Mouse (Mus musculus) G1E-ER4 (cell line): ENCODE measurements around the gene Stk17b. TPM values are rescaled to one million over a fixed set of nuclear protein-coding genes. Genes with fewer than 3 reads are reported as not detected.

ENCODE experiments used
- GATA1 ChIP-seq: IDR thresholded peaks from one replicate; pipeline ENCODE4 v1.8.0; 2012; ENCODE audit warnings: low read length, inconsistent platforms
- polyA plus RNA-seq: library from polyadenylated mRNA; stranded (reverse); fragments of >175 nt; gene quantifications from 2 replicates; pipeline ENCODE4 v1.2.3, GENCODE M21; 2012

The Stk17b gene
- polyA plus RNA-seq, 1 experiment: 7.1 TPM

GRCm38 (mm10) chr1:53751144-53751543, 33.9 kb downstream of the Stk17b start:
- TF ChIP-seq GATA1: no peak

- no peak for TF ChIP-seq GATA1
These were observed 36.5 kb downstream of the Stk17b start for GRCm38 (mm10) chr1:53748571-53748970.

DNA sequence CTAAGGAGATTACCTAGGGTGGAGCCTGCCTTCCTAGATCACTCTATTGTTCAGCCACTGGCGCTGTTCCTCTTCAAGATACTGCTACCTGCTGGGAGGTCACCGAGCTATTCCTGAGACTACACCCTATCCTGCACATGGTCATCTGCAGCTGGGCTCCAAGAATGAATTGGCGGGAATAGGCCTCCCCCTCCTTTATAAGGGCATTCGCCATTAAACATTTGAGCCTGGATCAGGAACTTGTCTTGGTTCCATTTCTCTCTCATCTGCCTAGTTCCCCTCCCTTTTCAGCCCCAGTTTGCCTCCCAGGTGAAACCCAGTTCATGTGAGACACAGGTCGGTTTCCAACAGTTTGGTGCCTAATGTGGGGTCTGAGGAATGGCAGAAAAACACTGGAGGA, 39.0 kb downstream of the Stk17b start:
- TF ChIP-seq GATA1: no peak

- no peak for TF ChIP-seq GATA1
These were observed 43.1 kb downstream of the Stk17b start for GRCm38 (mm10) chr1:53741742-53742458.

- TF ChIP-seq GATA1: no peak
These were observed 44.2 kb downstream of the Stk17b start for GRCm38 (mm10) chr1:53740777-53741336.

DNA sequence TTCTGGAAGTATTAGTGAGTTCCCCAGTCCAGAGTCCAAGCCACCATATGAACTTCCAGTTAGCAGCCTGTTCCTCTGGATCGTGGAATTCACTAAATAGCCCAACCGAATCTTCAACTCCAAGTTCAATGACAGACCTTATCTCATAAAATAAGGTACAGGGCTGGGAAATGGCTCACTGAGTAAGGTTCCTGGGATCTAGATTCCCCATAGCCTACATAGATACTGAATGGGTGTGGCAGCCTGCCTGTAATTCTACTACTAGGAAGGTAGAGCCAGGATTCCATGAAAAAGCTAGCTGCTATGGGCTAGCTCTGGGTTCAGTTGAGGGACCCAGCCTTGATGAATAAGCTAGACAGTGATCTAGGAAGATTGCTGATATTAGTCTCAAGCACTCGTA, 48.4 kb downstream of the Stk17b start:
- TF ChIP-seq GATA1: no peak

DNA sequence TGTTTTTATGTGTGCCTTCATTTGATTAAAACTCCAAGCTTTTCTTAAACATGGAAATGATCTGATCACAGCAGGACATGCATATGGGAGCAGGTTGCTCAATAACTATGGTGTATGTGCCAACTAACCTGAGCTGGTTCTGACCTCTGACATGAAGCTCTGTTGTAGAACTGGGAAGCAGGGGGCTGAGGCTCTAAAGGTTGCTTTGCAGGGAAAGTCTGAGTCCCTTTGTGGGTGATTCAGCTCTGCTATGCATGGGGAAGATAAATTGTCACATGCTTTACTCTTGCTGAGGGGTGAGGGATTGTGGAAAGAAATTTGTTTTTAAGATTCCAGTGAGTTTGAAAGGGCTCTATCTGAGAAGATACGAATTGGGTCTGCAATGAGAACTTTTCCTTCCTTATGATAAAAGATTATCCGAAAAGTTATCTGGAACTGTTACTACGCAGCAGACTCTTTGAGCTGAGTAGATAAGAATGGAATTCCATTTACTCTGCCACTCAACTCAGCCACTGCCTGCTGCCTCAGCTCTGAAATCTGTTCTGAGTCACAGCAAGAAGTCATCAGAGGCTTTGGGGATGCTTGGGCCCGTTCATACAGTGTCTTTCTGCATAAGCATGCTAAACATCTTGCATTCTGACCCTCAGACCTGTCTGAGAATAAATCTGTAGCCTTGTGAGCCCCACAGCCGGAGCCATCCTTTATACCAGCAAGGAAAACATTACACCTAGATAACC, 56.4 kb downstream of the Stk17b start:
- peak; percentile 64 for TF ChIP-seq GATA1

- TF ChIP-seq GATA1: no peak
These were observed 58.1 kb downstream of the Stk17b start for GRCm38 (mm10) chr1:53726883-53727282.

DNA sequence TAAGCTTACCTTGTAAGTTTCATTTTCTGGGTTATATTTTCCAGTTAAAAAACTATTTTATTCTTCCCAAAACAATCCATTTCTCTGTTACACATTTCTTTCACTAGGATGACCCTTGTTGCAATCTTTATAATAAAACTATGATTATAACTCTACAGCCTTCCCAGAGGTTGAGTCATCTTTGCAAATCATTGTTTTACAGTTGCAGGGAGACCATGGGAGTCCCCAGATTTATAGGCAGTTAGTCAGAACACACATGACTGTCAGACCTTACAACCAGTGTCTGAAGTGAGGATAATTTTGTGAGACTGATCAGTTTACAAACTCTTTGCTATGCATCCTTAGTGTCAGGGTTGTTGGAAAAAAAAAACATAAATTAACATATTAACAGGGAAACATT, 63.7 kb downstream of the Stk17b start:
- TF ChIP-seq GATA1: no peak

- no peak for TF ChIP-seq GATA1
These were observed 64.2 kb downstream of the Stk17b start for GRCm38 (mm10) chr1:53720601-53721351.

DNA sequence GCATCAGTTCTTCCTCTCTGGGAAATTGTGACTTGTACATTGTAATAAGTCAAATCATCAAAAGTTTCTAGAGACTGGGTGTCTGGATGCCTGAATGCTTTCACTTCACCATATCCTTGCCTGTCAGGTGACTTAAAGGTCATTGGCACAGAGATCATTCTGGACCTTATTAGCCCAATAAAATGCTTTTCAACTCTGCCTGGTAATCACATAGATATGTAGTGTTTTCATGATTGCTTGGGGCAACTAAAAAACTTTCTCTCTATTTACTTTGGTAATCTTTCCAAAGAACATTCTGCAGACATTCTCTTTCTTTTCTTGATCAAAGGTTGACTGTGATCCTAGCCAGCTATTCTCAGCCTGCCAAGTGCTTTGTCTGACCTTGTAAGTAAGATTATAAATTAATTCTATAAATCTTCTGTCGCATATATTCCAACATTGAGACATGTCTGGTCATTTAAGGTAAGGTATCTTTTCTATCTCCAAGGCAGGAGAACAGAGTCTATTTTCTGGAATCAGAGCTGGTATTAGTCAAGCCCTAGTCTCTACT, 69.0 kb downstream of the Stk17b start:
- no peak for TF ChIP-seq GATA1

DNA sequence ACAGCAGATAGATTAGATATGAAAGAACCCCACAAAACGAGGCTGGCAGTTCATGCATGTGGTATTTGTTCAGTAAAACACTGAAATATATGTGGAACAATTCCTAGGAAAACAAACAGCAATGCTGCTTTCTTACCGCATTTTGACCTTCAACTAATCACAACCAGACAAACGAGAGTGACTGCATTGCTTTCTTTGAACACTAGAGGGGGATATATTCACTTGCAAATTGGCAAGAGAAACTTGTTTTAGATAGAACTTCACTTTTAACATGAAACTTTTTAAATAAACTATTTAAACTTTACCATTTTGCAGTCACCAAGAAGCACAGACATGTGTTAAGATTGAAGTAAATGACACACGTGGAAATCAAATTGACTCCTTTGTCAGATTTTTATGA, 69.6 kb downstream of the Stk17b start:
- no peak for TF ChIP-seq GATA1

DNA sequence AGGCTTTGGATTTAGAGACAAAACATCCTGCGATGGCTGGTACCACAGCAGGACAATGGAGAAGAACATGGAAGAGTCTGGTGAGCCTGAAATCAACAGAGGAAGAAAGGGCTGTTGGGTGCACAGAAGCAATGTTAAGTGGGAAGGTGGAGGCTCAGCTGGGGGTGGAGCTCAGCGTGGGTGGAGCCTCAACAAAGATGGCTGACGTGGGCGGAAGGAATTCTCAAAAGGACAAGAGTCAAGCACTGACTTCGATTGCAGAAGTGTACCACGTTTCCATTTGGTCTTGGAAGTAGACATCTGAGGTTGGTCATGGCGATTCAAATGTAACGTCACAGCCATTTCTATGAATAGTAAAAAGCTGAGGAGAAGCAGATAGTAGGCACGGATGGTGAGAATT, 74.0 kb downstream of the Stk17b start:
- TF ChIP-seq GATA1: no peak

- TF ChIP-seq GATA1: no peak
These were observed 78.3 kb downstream of the Stk17b start, which contains the start of gene Dnah7a for GRCm38 (mm10) chr1:53706431-53707361. Gene Dnah7a (minus strand): TSS chr1:53706784.

Other genes with a start within 250 kb of the Stk17b start
- gene Dnah7a, start 78.4 kb downstream of the Stk17b start, polyA plus RNA-seq: not detected in 2 replicates